Mouse (Mus musculus): Measurements from ENCODE around the gene Trim67. TPM values are rescaled to one million over a fixed set of nuclear protein-coding genes. Genes with fewer than 3 reads are reported as not detected.

The Trim67 gene
- total and polyA plus RNA-seq, 3 experiments: 0.08 TPM; not detected in 2

GRCm38 (mm10) chr8:124810689-124811394 is 17.9 kb downstream of the Trim67 start:
- no peaks in the 10 kb centered on the region for H3K27me3 ChIP-seq (replicated peaks)
- no peaks in the 10 kb centered on the region for H3K36me3 ChIP-seq (replicated peaks in 1 of 2; ENCODE audit: control insufficient read depth in 1 of 2, insufficient read depth in 1 of 2, low read length in 1 of 2)
- dilution Hi-C loops (cut with MboI; ENCODE audit: extremely low pct_ligation_motif_present, extremely low pct_unique_long_range_greater_than_20kb, low sequenced_read_pairs) (no loop called here), in situ Hi-C loops (cut with MboI; ENCODE audit: low pct_ligation_motif_present, low pct_unique_long_range_greater_than_20kb, low sequenced_read_pairs) (loop anchor here (10.0 kb wide), 1 partner anchor 46 kb away; no protein-coding TSS in a partner anchor)
- H3K4me1 ChIP-seq (ENCODE audit: control insufficient read depth in 1 of 2, insufficient read depth in 2 of 2): peaks cover 13 to 49% of the 10 kb centered on the region in 2 experiments
- no peaks in the 10 kb centered on the region for H3K79me2 ChIP-seq (replicated peaks; ENCODE audit: control insufficient read depth, extremely low read depth, insufficient read depth, poor library complexity, severe bottlenecking)
- peaks cover 2% of the 10 kb centered on the region for H3K9me3 ChIP-seq (replicated peaks; ENCODE audit: low read length)
- no peak overlapping the region for H3K9ac ChIP-seq (ENCODE audit: insufficient read depth, low read depth)
- no peak for DNase-seq (ENCODE audit: extremely low read depth)
- no peak overlapping the region for H3K4me2 ChIP-seq (ENCODE audit: insufficient read depth, low read depth, poor library complexity, severe bottlenecking)
- H3K4me3 ChIP-seq (replicated peaks in 1 of 3; ENCODE audit: low read depth in 2 of 3, low read length in 2 of 3, poor library complexity in 1 of 3): no peak overlapping the region
- TF ChIP-seq KAT2A (IDR thresholded peaks at IDR 0.05; ENCODE audit: insufficient replicate concordance, low read length): no peak
- TF ChIP-seq MXI1 (IDR thresholded peaks at IDR 0.05; ENCODE audit: low read depth, low read length): no peak
- H3K27ac ChIP-seq (ENCODE audit: insufficient read depth, low read depth): no peak overlapping the region

DNA sequence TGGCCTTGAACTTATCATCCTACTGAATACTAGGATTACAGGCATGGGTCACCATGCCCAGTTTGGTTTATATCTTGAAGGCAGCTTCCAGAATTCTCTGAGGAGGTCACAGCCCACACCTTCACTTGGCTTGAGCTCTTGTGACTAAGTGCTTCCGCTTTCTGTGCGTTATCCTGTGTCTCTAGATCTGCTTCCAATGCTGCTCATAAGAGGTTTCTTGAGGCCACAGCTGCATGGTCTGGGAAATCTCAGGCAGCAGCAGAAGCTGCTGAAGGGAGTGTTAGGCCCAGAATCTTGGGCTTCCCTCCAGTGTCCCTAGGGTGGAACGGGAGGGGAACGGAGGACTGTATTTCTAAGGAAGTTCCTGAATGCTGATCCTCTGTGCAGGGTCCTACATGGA is 20.4 kb downstream of the Trim67 start:
- H3K9me3 ChIP-seq (replicated peaks; ENCODE audit: low read length): peaks cover 19% of the 10 kb centered on the region
- no peak overlapping the region for H3K9ac ChIP-seq (ENCODE audit: insufficient read depth, low read depth)
- no peak for DNase-seq (ENCODE audit: extremely low read depth)
- H3K79me2 ChIP-seq (replicated peaks; ENCODE audit: control insufficient read depth, extremely low read depth, insufficient read depth, poor library complexity, severe bottlenecking): no peaks in the 10 kb centered on the region
- H3K4me3 ChIP-seq (replicated peaks in 1 of 3; ENCODE audit: low read depth in 2 of 3, low read length in 2 of 3, poor library complexity in 1 of 3): no peak overlapping the region
- H3K27me3 ChIP-seq (replicated peaks): peaks cover 4% of the 10 kb centered on the region
- peaks cover 9 to 32% of the 10 kb centered on the region in 2 experiments for H3K4me1 ChIP-seq (ENCODE audit: control insufficient read depth in 1 of 2, insufficient read depth in 2 of 2)
- no peak overlapping the region for H3K27ac ChIP-seq (ENCODE audit: insufficient read depth, low read depth)
- dilution Hi-C loops (cut with MboI; ENCODE audit: extremely low pct_ligation_motif_present, extremely low pct_unique_long_range_greater_than_20kb, low sequenced_read_pairs): no loop called here
- no peaks in the 10 kb centered on the region for H3K36me3 ChIP-seq (replicated peaks in 1 of 2; ENCODE audit: control insufficient read depth in 1 of 2, insufficient read depth in 1 of 2, low read length in 1 of 2)
- in situ Hi-C loops (cut with MboI; ENCODE audit: low pct_ligation_motif_present, low pct_unique_long_range_greater_than_20kb, low sequenced_read_pairs): loop anchor here (10.0 kb wide), 1 partner anchor 49 kb away; no protein-coding TSS in a partner anchor
- no peak overlapping the region for H3K4me2 ChIP-seq (ENCODE audit: insufficient read depth, low read depth, poor library complexity, severe bottlenecking)
- no peak for TF ChIP-seq ELF1 (IDR thresholded peaks at IDR 0.05; ENCODE audit: low read depth, low read length)
- no peak for TF ChIP-seq PAX5 (IDR thresholded peaks at IDR 0.05; ENCODE audit: low read length)
- TF ChIP-seq MAZ (IDR thresholded peaks at IDR 0.05; ENCODE audit: low read depth, low read length): no peak
- TF ChIP-seq ZNF384 (IDR thresholded peaks at IDR 0.05; ENCODE audit: low read depth, low read length): no peak
- no peak for TF ChIP-seq ZC3H11A (IDR thresholded peaks at IDR 0.05; ENCODE audit: low read depth, low read length)
- TF ChIP-seq KAT2A (IDR thresholded peaks at IDR 0.05; ENCODE audit: insufficient replicate concordance, low read length): no peak
- TF ChIP-seq SMC3 (IDR thresholded peaks at IDR 0.05; ENCODE audit: low read depth, low read length): no peak
- no peak for TF ChIP-seq MAX (IDR thresholded peaks at IDR 0.05; ENCODE audit: low read length)
- TF ChIP-seq ETS1 (conservative IDR thresholded peaks at IDR 0.05; ENCODE audit: low read depth, low read length): no peak
- TF ChIP-seq CHD1 (IDR thresholded peaks at IDR 0.05; ENCODE audit: low read depth, low read length): no peak
- TF ChIP-seq IRF4 (IDR thresholded peaks at IDR 0.05; ENCODE audit: low read depth, low read length): no peak
- no peak for TF ChIP-seq GABPA (IDR thresholded peaks at IDR 0.05; ENCODE audit: insufficient replicate concordance, low read depth, low read length)
